Mouse (Mus musculus): ENCODE measurements around the gene Mtf1.

GRCm38 (mm10) chr4:124790013-124790412 lies 11.9 kb upstream of the Mtf1 start:
- TF ChIP-seq CTCF (IDR thresholded peaks at IDR 0.05; ENCODE audit: extremely low read depth, insufficient read length, insufficient replicate concordance, low read depth, low read length), result no peak
- no peak for TF ChIP-seq POLR2A (IDR thresholded peaks at IDR 0.05; ENCODE audit: low read depth, low read length)

All from small intestine, adult 2 months (tissue).